In the genomic region with DNA sequence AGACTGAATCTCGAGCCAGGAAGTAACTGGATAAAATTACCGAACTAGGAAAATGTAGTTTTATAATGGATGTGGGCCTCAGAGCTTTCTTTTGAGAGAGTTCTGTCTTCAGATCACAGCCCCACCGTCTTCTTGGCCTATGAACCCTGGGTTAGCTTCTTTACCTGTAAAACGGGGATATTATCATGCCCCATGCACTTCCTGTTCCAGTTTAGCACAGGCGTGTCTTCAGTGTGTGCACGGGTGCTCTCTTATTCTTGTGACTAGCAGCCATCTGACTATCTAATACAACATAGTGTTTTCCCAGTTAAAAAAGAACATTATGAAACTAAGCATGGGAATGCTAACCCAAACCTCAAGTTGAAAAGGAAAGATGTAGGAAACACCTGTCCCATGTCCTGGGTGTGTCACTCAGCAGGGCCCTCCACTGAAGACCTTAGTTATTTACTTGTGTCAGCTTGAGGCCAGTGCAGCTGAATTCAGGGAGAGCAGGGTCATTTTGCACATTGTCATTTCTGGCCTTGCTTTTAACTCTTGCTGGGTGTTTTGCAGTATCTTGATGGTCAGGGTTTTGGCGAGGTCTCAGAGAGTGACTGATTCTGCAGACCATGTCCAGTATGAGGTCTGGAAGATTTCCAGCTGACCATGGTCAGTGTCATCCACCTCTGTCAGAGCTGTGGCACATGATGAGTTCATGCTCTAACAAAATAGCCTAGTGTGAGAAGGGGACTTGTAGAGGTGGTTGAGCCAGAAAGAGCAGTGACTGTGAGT, we compare ENCODE assay signal across 32 mouse cellular contexts. TPM values are rescaled to one million over a fixed set of nuclear protein-coding genes. Genes with fewer than 3 reads are reported as not detected.
DNase-seq lines count a peak whose midpoint lies in the region; ATAC-seq and TF ChIP-seq lines count a peak whose summit lies in the region.
"Had no signal": no experiment of that assay in that cellular context is flagged by ENCODE, and none has a peak within 500 bp of the region (broad histone marks: within the 10 kb centered on the region; RNA-seq: fewer than 3 reads in every experiment).

No protein-coding gene starts in this region.

- no peak for ATAC-seq in intestine, postnatal 0 days
- no peak for ATAC-seq in hindbrain, embryonic 16.5 days
- ATAC-seq: activated CD4-positive, CD25-positive, alpha-beta regulatory T cell, adult 4 months had no signal

- 0 out of 2 replicates have a peak, but pooled peaks cover 6% of the 10 kb centered on the region for H3K36me3 ChIP-seq in intestine, postnatal 0 days (ENCODE audit: control insufficient read depth, insufficient read depth)
- no peaks in the 10 kb centered on the region for H3K36me3 ChIP-seq in hindbrain, embryonic 16.5 days (ENCODE audit: control insufficient read depth, insufficient read depth, low read length)
- H3K36me3 ChIP-seq: forebrain, embryonic 12.5 days; hindbrain, embryonic 12.5 days had no signal

- no peak overlapping the region for H3K9ac ChIP-seq in intestine, postnatal 0 days (ENCODE audit: low read depth, low read length)
- no peak overlapping the region for H3K9ac ChIP-seq in hindbrain, embryonic 16.5 days (ENCODE audit: low read depth, low read length)
- H3K9ac ChIP-seq: embryonic facial prominence, embryonic 13.5 days; forebrain, embryonic 12.5 days; hindbrain, embryonic 12.5 days; liver, embryonic 13.5 days had no signal

- H3K4me3 ChIP-seq in gastrocnemius, adult 2 months: no peak overlapping the region
- no peak overlapping the region for H3K4me3 ChIP-seq in intestine, postnatal 0 days (ENCODE audit: low read depth, low read length)
- H3K4me3 ChIP-seq in hindbrain, embryonic 16.5 days (ENCODE audit: low read length): no peak overlapping the region
- H3K4me3 ChIP-seq: embryonic facial prominence, embryonic 13.5 days; erythroblast, embryonic 14.5 days; forebrain, embryonic 12.5 days; hindbrain, embryonic 12.5 days; liver, embryonic 13.5 days had no signal

- DNase-seq in gastrocnemius, adult 2 months: no peak
- DNase-seq in gastrocnemius, postnatal 36 days: no peak
- DNase-seq in 3T3-L1 (ENCODE audit: low read depth, low spot score): peak; percentile 70
- peak; percentile 39 for DNase-seq in MN1 (ENCODE audit: low spot score)
- no peak for DNase-seq in right cerebral cortex, postnatal 4 days
- no peak for DNase-seq in urinary bladder, postnatal 10 days (ENCODE audit: low spot score)
- DNase-seq: cerebellum, adult 2 months; cerebellum, postnatal 25 days; embryo, embryonic 11 days; kidney, adult 9 months; kidney, postnatal 14 days; liver, embryonic 13.5 days; lung, adult 2 months; lung, postnatal 14 days; spleen, adult 18-20 months; thymus, postnatal 36 days had no signal

- WGBS in intestine, postnatal 0 days: 43% methylated on average over 7 of the region's 7 CpGs
- 83% methylated on average over 7 of the region's 7 CpGs for WGBS in hindbrain, embryonic 16.5 days

- 0 out of 2 replicates have a peak overlapping the region, but pooled peaks have one; percentile 9 for H3K4me2 ChIP-seq in intestine, postnatal 0 days (replicated peaks; ENCODE audit: low read depth)
- H3K4me2 ChIP-seq in hindbrain, embryonic 16.5 days (ENCODE audit: low read length): no peak overlapping the region
- H3K4me2 ChIP-seq: embryonic facial prominence, embryonic 13.5 days; forebrain, embryonic 12.5 days; hindbrain, embryonic 12.5 days; liver, embryonic 13.5 days; midbrain, embryonic 11.5 days had no signal

- no peak for TF ChIP-seq CTCF in gastrocnemius, adult 2 months (IDR thresholded peaks at IDR 0.05)
- TF ChIP-seq CTCF in intestine, postnatal 0 days (IDR thresholded peaks at IDR 0.05; ENCODE audit: low read depth): no peak

- H3K27ac ChIP-seq in gastrocnemius, adult 2 months: peak overlapping the region; percentile 48
- no peak overlapping the region for H3K27ac ChIP-seq in intestine, postnatal 0 days (ENCODE audit: low read depth, low read length)
- H3K27ac ChIP-seq in hindbrain, embryonic 16.5 days (ENCODE audit: low read depth, low read length): no peak overlapping the region
- H3K27ac ChIP-seq: embryonic facial prominence, embryonic 13.5 days; forebrain, embryonic 12.5 days; hindbrain, embryonic 12.5 days; liver, embryonic 13.5 days had no signal

- intact Hi-C loops in gastrocnemius, adult 2 months (cut with DNase I): no loop called here
- intact Hi-C loops in gastrocnemius, postnatal 36 days (cut with DNase I): no loop called here

- H3K9me3 ChIP-seq in intestine, postnatal 0 days (ENCODE audit: control insufficient read depth): no peaks in the 10 kb centered on the region
- H3K9me3 ChIP-seq in hindbrain, embryonic 16.5 days (ENCODE audit: control insufficient read depth, low read length): no peaks in the 10 kb centered on the region
- H3K9me3 ChIP-seq: embryonic facial prominence, embryonic 13.5 days; forebrain, embryonic 12.5 days; hindbrain, embryonic 12.5 days; liver, embryonic 13.5 days had no signal

- peaks cover 18% of the 10 kb centered on the region for H3K4me1 ChIP-seq in intestine, postnatal 0 days (replicated peaks; ENCODE audit: control insufficient read depth, insufficient read depth, low read length)
- peaks cover 3% of the 10 kb centered on the region; the same call in 1 of the 2 replicates for H3K4me1 ChIP-seq in hindbrain, embryonic 16.5 days (ENCODE audit: control insufficient read depth, insufficient read depth, low read depth, low read length)
- H3K4me1 ChIP-seq: forebrain, embryonic 12.5 days had no signal

- H3K27me3 ChIP-seq in intestine, postnatal 0 days (replicated peaks; ENCODE audit: control insufficient read depth, insufficient read depth, low read length): no peaks in the 10 kb centered on the region
- H3K27me3 ChIP-seq in hindbrain, embryonic 16.5 days (replicated peaks; ENCODE audit: control insufficient read depth, insufficient read depth, low read length): no peaks in the 10 kb centered on the region
- H3K27me3 ChIP-seq: embryonic facial prominence, embryonic 13.5 days; forebrain, embryonic 12.5 days; hindbrain, embryonic 12.5 days; liver, embryonic 13.5 days had no signal

RNA-seq across cellular contexts. Expression of a gene that starts 12.5 kb away (rescaled TPM):
- total RNA-seq in gastrocnemius, adult 2 months (2021): not detected
- total RNA-seq in gastrocnemius, postnatal 36 days (2021): not detected
- polyA plus RNA-seq in intestine, postnatal 0 days (2015; fragmentation: Nextera tagmentation; extraction: Ambion mirVana): 0.24 TPM in 1 of 2 replicates, not detected in the other
- polyA plus RNA-seq in hindbrain, embryonic 16.5 days (2015; fragmentation: Nextera tagmentation; extraction: Ambion mirVana): 0.05 TPM in 1 of 2 replicates, not detected in the other
- total RNA-seq: gastrocnemius, adult 8-10 months; granulocyte monocyte progenitor cell, adult 5-6 weeks; heart, postnatal 25 days; layer of hippocampus, adult 18-20 months; layer of hippocampus, postnatal 14 days; left cerebral cortex, adult 8-10 months; megakaryocyte progenitor cell, adult 5-6 weeks had no signal
- polyA plus RNA-seq: activated CD4-positive, CD25-positive, alpha-beta regulatory T cell, adult 4 months; cerebellum, adult 2 months; erythroblast, embryonic 14.5 days; forebrain, embryonic 12.5 days; limb, embryonic 11.5 days; liver, embryonic 13.5 days; lung, adult 2 months had no signal

RNA-seq across cellular contexts. Expression of a gene that starts 53.4 kb away (rescaled TPM):
- 10 to 100 TPM; 40.3 to 44.8 TPM for total RNA-seq in gastrocnemius, adult 2 months (2021)
- total RNA-seq in gastrocnemius, postnatal 36 days (2021): 10 to 100 TPM; 36.7 to 37.6 TPM
- 32.3 and 32.4 TPM in 2 replicates for polyA plus RNA-seq in intestine, postnatal 0 days (2015; fragmentation: Nextera tagmentation; extraction: Ambion mirVana)
- 14.6 and 15.9 TPM in 2 replicates for polyA plus RNA-seq in hindbrain, embryonic 16.5 days (2015; fragmentation: Nextera tagmentation; extraction: Ambion mirVana)
- polyA plus RNA-seq: erythroblast, embryonic 14.5 days had no signal

Comparison
In these comparisons a context has a peak if more than half of its experiments do, and no peak if none do; other contexts are left out.
1. DNase-seq: peak in 3T3-L1 (single experiment) and MN1 (single experiment); none in gastrocnemius, adult 2 months (single experiment), gastrocnemius, postnatal 36 days (0 of 2), right cerebral cortex, postnatal 4 days (single experiment) and urinary bladder, postnatal 10 days (single experiment).